Mouse (Mus musculus) intestine, embryonic 14.5 days (tissue): ENCODE data around the gene Plppr1. TPM values are rescaled to one million over a fixed set of nuclear protein-coding genes. Genes with fewer than 3 reads are reported as not detected.
A peak's percentile ranks its signal among the peaks of the same experiment; 100 is the strongest.

Experiments
- ATAC-seq: fragments of 200-750 bp; cut with Nextera tagmentation; replicated peaks from 2 replicates; pipeline ENCODE4 v1.8.0; 2017; ENCODE audit warnings: low read depth, moderate number of reproducible peaks, moderate TSS enrichment, moderate library complexity; ENCODE audit not compliant: low FRiP score, low TSS enrichment
- DNase-seq: peaks from one replicate; pipeline ENCODE4 v3.0.0-alpha.2; 2018; ENCODE audit warnings: low spot score
- H3K27ac ChIP-seq: fragments of 300-500 bp; sonication (generic); 2 replicates; pipeline ENCODE4 v1.5.1; 2014; ENCODE audit warnings: low read depth, mild to moderate bottlenecking, control low read depth
- H3K27me3 ChIP-seq: fragments of 300-500 bp; sonication (generic); replicated peaks from 2 replicates; pipeline ENCODE4 v1.6.1; 2014; ENCODE audit warnings: low read length, control low read depth; ENCODE audit not compliant: control insufficient read depth, insufficient read depth
- H3K36me3 ChIP-seq: fragments of 300-500 bp; sonication (generic); 2 replicates; pipeline ENCODE4 v1.6.1; 2014; ENCODE audit warnings: low read length, control low read depth; ENCODE audit not compliant: control insufficient read depth, insufficient read depth
- H3K4me1 ChIP-seq: fragments of 300-500 bp; sonication (generic); replicated peaks from 2 replicates; pipeline ENCODE4 v1.6.1; 2014; ENCODE audit warnings: low read length, control low read depth, mixed read lengths; ENCODE audit not compliant: control insufficient read depth, insufficient read depth
- H3K4me2 ChIP-seq: fragments of 300-500 bp; sonication (generic); 2 replicates; pipeline ENCODE4 v1.6.1; 2014; ENCODE audit warnings: low read length
- H3K4me3 ChIP-seq: fragments of 300-500 bp; sonication (generic); 2 replicates; pipeline ENCODE4 v1.5.1; 2014; ENCODE audit warnings: low read depth, low read length, control low read depth, mixed read lengths
- H3K9ac ChIP-seq: fragments of 300-500 bp; sonication (generic); 2 replicates; pipeline ENCODE4 v1.6.1; 2014; ENCODE audit warnings: mild to moderate bottlenecking, low read length
- H3K9me3 ChIP-seq: fragments of 300-500 bp; sonication (generic); 2 replicates; pipeline ENCODE4 v1.6.1; 2016; ENCODE audit warnings: low read length, control low read depth; ENCODE audit not compliant: control insufficient read depth
- WGBS: fragments of 180-500 bp; shearing (Covaris S2); extraction: QIAGEN DNeasy Blood & Tissue Kit; methylation state at CpG from one replicate; pipeline ENCODE4 v1.1.7; 2014; 5-methylcytosine and 5-hydroxymethylcytosine counted together
- polyA plus RNA-seq: library from polyadenylated mRNA; unstranded; fragments of >200 nt; fragmentation: Nextera tagmentation; extraction: Ambion mirVana; gene quantifications from 2 replicates; pipeline ENCODE4 v1.2.1, GENCODE M21; 2014

The Plppr1 gene
- polyA plus RNA-seq, 1 experiment from 2014 or later = 1.3 TPM

DNA sequence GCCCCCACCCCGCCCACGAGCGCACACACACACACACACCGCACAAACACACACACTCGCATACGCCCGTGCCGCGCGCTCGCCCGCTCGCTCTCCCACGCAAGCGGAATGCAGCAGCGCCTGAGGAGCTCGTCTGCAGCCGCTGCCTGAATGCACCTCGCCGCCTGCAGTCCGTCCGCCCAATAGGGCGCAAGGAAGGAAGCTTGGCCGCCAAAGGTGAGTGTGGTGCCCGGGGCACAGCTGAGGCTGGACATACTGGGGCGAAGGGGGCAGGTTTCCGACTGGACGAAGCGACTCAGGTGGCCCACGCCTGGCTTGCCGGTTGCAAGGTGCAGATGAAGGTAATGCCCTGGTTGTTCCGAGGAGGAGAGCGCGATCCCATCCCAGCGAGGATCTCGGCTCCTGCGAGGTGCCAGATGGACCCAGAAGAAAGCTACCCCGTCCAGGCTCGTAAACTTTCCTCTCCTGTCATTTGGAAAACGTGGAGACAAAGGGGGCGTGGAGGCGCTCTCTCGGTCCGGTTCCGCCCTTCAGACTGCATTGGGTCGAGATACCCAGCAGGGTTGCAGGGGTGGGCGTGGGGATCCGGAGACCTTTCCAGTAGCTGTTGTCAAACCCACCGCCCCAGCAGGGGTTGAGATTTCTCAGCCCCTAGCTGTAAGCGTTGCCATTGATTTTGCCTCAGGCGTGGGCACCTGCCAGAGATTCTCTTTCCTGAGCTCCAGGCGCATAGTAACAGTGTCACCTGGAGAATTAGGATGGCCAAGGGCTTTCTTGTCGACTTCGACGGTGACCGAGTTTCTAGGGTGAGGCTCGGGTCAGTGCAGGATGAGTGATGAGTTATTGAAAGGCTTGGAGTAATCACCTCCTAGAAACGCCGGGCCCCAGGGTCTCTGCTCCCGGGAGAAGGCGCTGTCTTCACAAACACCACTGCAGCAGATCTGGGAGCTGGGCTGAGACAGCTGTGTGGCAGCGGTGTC, 619 bp downstream of the Plppr1 start:
- peak; percentile 75 for ATAC-seq
- WGBS = 1% methylated on average over 62 of the region's 62 CpGs
- H3K9ac ChIP-seq = peak overlapping the region; percentile 45

DNA sequence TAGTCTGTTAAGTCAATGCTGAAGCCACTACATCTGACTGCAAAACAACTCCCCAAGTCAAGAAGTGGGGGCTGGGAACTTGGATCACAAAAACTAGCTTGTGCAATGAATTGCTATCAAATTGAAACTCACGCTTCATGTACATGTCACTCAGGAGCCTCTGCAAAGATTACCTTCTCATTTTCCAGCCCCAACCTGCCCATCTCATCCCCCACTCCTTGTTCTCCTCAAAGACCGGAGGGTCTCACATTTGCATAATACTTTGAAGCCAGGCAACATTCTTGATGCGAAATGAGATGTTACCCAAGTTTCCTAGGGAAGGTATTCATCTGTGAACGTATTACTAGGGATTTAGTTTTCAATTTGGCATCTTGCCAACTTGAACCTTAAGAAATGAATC, 10.4 kb downstream of the Plppr1 start:
- Histone ChIP-seq H3K36me3 (no peaks in the 10 kb centered on the region), H3K27me3 (no peaks in the 10 kb centered on the region), H3K4me1 (no peaks in the 10 kb centered on the region), H3K9me3 (no peaks in the 10 kb centered on the region), H3K4me2 (no peak overlapping the region), H3K27ac (no peak overlapping the region), H3K9ac (no peak overlapping the region), H3K4me3 (no peak overlapping the region)
- DNase-seq (no peak), ATAC-seq (no peak)
- WGBS = 83% methylated on average over 4 of the region's 4 CpGs

More for the DNA sequence above, 619 bp downstream of the Plppr1 start:
- Histone ChIP-seq H3K9me3 (no peaks in the 10 kb centered on the region), H3K4me1 (peaks cover 8% of the 10 kb centered on the region; the same call in 1 of the 2 replicates), H3K27ac (no peak overlapping the region), H3K4me3 (peak overlapping the region; percentile 60), H3K27me3 (0 out of 2 replicates have a peak, but pooled peaks cover 8% of the 10 kb centered on the region), H3K4me2 (peak overlapping the region; percentile 99), H3K36me3 (no peaks in the 10 kb centered on the region)
- DNase-seq = peak; percentile 81

DNA sequence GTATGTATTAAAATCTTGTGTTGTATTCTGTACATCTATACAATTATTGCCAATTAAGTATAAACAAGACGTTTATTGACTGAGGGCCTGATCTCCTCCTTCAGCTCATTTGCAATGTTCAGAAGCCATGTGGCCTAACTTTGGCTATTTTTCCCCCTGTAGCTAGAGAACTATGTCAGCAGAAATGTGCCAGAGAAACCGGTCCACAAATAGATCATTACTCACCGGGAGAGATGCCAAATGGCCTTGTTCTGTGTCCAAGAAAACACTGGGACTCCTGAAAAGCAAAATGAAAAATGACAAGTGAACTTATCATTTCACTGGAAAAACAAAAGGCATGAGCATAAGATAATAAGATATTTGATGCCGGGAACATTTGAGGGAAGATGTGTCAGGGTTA, 13.8 kb downstream of the Plppr1 start:
- H3K9me3 ChIP-seq = no peaks in the 10 kb centered on the region
- no peak overlapping the region for H3K27ac ChIP-seq
- H3K36me3 ChIP-seq = no peaks in the 10 kb centered on the region
- no peak overlapping the region for H3K9ac ChIP-seq
- DNase-seq (no peak), ATAC-seq (no peak)
- no peak overlapping the region for H3K4me3 ChIP-seq
- H3K27me3 ChIP-seq = no peaks in the 10 kb centered on the region
- no peaks in the 10 kb centered on the region for H3K4me1 ChIP-seq
- WGBS = 67% methylated on average over 4 of the region's 4 CpGs
- H3K4me2 ChIP-seq = no peak overlapping the region

DNA sequence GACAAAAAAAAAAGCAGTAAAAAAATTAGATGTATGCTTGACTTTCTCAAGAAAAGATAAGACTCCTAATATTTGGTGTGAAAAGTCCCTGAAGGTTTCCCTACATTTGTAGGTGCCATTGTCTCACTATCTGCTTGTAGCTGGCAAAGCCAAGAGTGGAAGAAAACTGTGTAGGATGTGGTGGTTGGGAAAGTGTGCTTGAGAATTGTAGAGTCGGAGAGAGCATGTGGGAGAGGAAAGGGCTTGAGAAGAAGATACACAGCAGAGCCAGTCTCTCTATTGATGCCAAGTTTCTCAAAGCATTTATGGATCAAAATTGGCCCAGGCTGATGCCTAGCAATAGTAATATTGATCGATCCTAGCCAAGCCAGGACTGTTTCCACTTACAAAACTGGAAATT, 16.8 kb downstream of the Plppr1 start:
- Histone ChIP-seq H3K4me1 (no peaks in the 10 kb centered on the region), H3K9me3 (no peaks in the 10 kb centered on the region), H3K9ac (no peak overlapping the region), H3K4me3 (no peak overlapping the region), H3K36me3 (no peaks in the 10 kb centered on the region), H3K27me3 (no peaks in the 10 kb centered on the region), H3K27ac (no peak overlapping the region), H3K4me2 (no peak overlapping the region)
- ATAC-seq (no peak), DNase-seq (no peak)
- 89% methylated on average over 2 of the region's 2 CpGs for WGBS

DNA sequence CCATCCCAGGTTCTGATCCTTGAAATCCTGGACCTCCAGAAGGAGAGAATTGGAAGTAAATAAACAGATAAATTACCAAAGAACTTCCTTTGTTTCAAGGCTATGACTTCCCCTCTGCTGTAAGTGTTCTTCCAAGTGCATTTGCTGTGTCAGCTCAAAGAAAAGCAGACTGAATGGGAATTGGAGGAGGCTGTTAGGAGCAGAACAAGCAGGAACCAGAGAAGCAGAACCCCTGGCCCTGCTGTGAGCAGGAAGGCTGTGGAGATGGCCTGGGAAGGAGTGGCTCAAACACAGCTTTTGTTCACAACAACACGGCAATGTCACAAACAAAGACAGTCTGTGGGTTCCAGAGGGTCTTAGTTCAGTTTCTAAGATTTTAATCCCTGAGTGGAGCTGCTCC, 20.3 kb downstream of the Plppr1 start:
- Histone ChIP-seq H3K4me1 (no peaks in the 10 kb centered on the region), H3K4me3 (no peak overlapping the region), H3K9ac (no peak overlapping the region), H3K27ac (no peak overlapping the region), H3K27me3 (no peaks in the 10 kb centered on the region), H3K4me2 (no peak overlapping the region), H3K36me3 (no peaks in the 10 kb centered on the region), H3K9me3 (no peaks in the 10 kb centered on the region)
- ATAC-seq (no peak), DNase-seq (no peak)
- WGBS = 46% methylated on average over 1 of the region's 1 CpGs

DNA sequence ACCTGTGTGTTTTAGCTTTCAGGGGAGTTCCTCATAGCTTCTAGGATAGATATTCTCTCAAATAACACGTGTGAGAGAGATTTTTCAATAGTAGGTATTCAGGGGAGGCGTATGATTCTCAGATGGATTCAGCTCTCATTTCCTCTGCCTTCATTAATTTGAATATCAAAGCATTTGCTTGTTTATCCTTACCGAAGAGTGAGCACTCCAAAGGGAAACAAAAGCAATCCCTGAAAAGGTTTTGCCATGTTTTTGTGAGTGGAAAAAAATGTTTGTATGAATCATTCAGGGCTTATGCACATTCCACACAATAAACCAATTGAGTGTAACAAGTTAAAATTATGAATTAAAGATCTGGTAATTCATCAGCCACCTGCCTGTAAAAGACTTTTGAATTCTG, 29.1 kb downstream of the Plppr1 start:
- Histone ChIP-seq H3K27me3 (no peaks in the 10 kb centered on the region), H3K4me2 (no peak overlapping the region), H3K4me1 (no peaks in the 10 kb centered on the region), H3K9ac (no peak overlapping the region), H3K4me3 (no peak overlapping the region), H3K36me3 (no peaks in the 10 kb centered on the region), H3K27ac (no peak overlapping the region), H3K9me3 (no peaks in the 10 kb centered on the region)
- ATAC-seq (no peak), DNase-seq (no peak)
- 63% methylated on average over 3 of the region's 3 CpGs for WGBS

DNA sequence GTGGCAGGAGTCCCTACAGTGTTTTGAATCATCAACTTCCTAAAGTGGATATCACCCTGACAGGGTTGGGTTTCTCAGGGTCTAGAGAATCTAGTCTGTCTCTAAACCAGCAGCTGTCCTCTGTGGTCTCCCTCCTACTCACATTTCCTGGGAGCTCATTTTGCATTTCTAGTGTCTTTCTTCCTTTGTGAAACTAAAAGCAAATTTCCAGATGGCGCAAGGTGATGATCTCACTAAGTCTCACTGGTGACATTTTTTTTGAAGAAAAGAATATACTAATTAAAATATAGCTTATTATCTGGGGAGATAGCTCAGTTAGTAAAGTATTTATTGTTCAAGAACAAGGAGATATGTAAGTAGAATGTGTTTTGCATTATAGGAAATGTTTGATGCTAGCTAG, 31.4 kb downstream of the Plppr1 start:
- Histone ChIP-seq H3K4me3 (no peak overlapping the region), H3K9me3 (no peaks in the 10 kb centered on the region), H3K36me3 (no peaks in the 10 kb centered on the region), H3K9ac (no peak overlapping the region), H3K27me3 (no peaks in the 10 kb centered on the region), H3K4me2 (no peak overlapping the region), H3K27ac (no peak overlapping the region), H3K4me1 (no peaks in the 10 kb centered on the region)
- no peak for DNase-seq
- ATAC-seq = no peak
- WGBS = 90% methylated on average over 1 of the region's 1 CpGs

DNA sequence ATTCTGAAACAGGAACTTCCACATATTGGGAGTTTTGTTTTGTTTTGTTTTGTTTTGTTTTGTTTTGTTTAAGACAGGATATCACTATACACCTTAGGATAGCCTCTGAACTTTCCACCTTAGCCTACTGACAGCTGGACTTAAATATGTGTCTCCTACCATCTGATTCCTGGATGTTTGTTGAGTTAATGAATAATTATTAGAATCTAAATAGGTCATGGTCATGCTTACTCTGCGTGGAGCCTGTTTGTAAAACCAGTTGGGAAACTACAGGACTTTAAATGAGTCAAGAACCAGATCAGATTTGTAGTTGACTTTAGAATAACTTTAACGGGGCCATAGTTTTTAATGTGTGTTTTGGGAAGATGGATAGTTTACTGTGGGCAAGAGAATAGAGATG, 40.4 kb downstream of the Plppr1 start:
- no peak for DNase-seq
- 77% methylated on average over 2 of the region's 2 CpGs for WGBS
- H3K4me2 ChIP-seq = no peak overlapping the region
- no peaks in the 10 kb centered on the region for H3K36me3 ChIP-seq
- no peaks in the 10 kb centered on the region for H3K27me3 ChIP-seq
- no peak overlapping the region for H3K27ac ChIP-seq
- H3K9ac ChIP-seq = no peak overlapping the region
- H3K4me1 ChIP-seq = no peaks in the 10 kb centered on the region; the same call in 1 of the 2 replicates
- H3K9me3 ChIP-seq = no peaks in the 10 kb centered on the region
- no peak for ATAC-seq
- H3K4me3 ChIP-seq = no peak overlapping the region
